9 mouse cellular contexts compared by ENCODE assay signal in the genomic region with DNA sequence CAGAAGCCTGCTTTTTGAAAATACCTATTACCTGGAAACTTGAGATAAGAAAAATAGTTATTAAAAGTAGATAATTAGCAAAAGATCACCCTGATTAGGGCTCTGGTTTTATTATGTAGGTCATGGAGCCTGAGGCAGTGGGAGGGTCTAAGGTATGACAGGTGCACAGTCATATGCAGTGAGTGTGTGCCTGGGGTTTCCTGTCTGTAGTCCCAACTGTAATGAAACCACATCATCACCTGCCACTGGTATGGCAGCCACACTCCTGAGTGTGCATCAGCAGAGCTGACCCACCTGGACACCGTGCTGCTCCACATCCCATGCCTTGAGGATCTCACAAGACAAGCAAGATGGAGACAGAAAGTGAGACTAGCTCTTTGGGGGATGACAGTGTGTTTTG. TPM values are rescaled to one million over a fixed set of nuclear protein-coding genes. Genes with fewer than 3 reads are reported as not detected.
DNase-seq lines count a peak whose midpoint lies in the region; ATAC-seq and TF ChIP-seq lines count a peak whose summit lies in the region.
"Had no signal": no experiment of that assay in that cellular context is flagged by ENCODE, and none has a peak within 500 bp of the region (broad histone marks: within the 10 kb centered on the region; RNA-seq: fewer than 3 reads in every experiment).

A gene (plus strand): TSS at position 351 of the 400 bp plus-strand sequence.

- intact Hi-C loops in heart, adult 2 months (cut with DNase I): no loop called here

- TF ChIP-seq CTCF in heart, adult 2 months (IDR thresholded peaks at IDR 0.05): no peak
- TF ChIP-seq CTCF in intestine, postnatal 0 days (IDR thresholded peaks at IDR 0.05; ENCODE audit: low read depth): no peak

- H3K4me1 ChIP-seq in heart, adult 2 months (ENCODE audit: control insufficient read depth, insufficient read depth, low read length): peaks cover 3% of the 10 kb centered on the region
- peaks cover 4% of the 10 kb centered on the region; the same call in 1 of the 2 replicates for H3K4me1 ChIP-seq in neural tube, embryonic 13.5 days (replicated peaks)
- no peaks in the 10 kb centered on the region for H3K4me1 ChIP-seq in intestine, postnatal 0 days (replicated peaks; ENCODE audit: control insufficient read depth, insufficient read depth, low read length)

- H3K36me3 ChIP-seq in heart, adult 2 months (ENCODE audit: control insufficient read depth, insufficient read depth, low read length): no peaks in the 10 kb centered on the region
- no peaks in the 10 kb centered on the region for H3K36me3 ChIP-seq in neural tube, embryonic 13.5 days
- no peaks in the 10 kb centered on the region for H3K36me3 ChIP-seq in intestine, postnatal 0 days (ENCODE audit: control insufficient read depth, insufficient read depth)

- no peak within 1 kb of the TSS for H3K4me3 ChIP-seq in heart, adult 2 months
- H3K4me3 ChIP-seq in neural tube, embryonic 13.5 days: no peak within 1 kb of the TSS
- H3K4me3 ChIP-seq in intestine, postnatal 0 days (ENCODE audit: low read depth, low read length): no peak within 1 kb of the TSS

- 94% methylated on average over 1 of the region's 1 CpGs for WGBS in heart, adult 2 months
- WGBS in neural tube, embryonic 13.5 days: 90% methylated on average over 1 of the region's 1 CpGs
- 97% methylated on average over 1 of the region's 1 CpGs for WGBS in intestine, postnatal 0 days

- TF ChIP-seq EP300 in heart, adult 2 months (IDR thresholded peaks at IDR 0.05; ENCODE audit: insufficient read depth, low read depth, low read length): no peak

- no peak for ATAC-seq in neural tube, embryonic 13.5 days (ENCODE audit: low read depth)
- no peak for ATAC-seq in intestine, postnatal 0 days
- ATAC-seq in cerebellum, adult (ENCODE audit: insufficient number of reproducible peaks, low FRiP score, low TSS enrichment): no peak
- ATAC-seq in megakaryocyte-erythroid progenitor cell, adult 5-6 weeks (replicated peaks; ENCODE audit: low FRiP score, low TSS enrichment, poor library complexity, severe bottlenecking): no peak

- no peak within 1 kb of the TSS for H3K27ac ChIP-seq in heart, adult 2 months
- H3K27ac ChIP-seq in neural tube, embryonic 13.5 days (replicated peaks): no peak within 1 kb of the TSS
- H3K27ac ChIP-seq in intestine, postnatal 0 days (ENCODE audit: low read depth, low read length): no peak within 1 kb of the TSS

- H3K79me2 ChIP-seq in heart, adult 2 months (replicated peaks; ENCODE audit: control insufficient read depth, insufficient read depth, low read length): peaks cover 2% of the 10 kb centered on the region; the same call in 1 of the 2 replicates

- H3K27me3 ChIP-seq in heart, adult 2 months (ENCODE audit: control insufficient read depth, insufficient read depth, low read length): no peaks in the 10 kb centered on the region
- no peaks in the 10 kb centered on the region for H3K27me3 ChIP-seq in neural tube, embryonic 13.5 days
- H3K27me3 ChIP-seq in intestine, postnatal 0 days (replicated peaks; ENCODE audit: control insufficient read depth, insufficient read depth, low read length): no peaks in the 10 kb centered on the region

- no peak for DNase-seq in heart, adult 2 months
- DNase-seq in heart, adult 9 months (ENCODE audit: low spot score in 2 of 2): no peak
- DNase-seq in neural tube, embryonic 10.5 days (ENCODE audit: extremely low spot score, low spot score): no peak
- no peak for DNase-seq in urinary bladder, postnatal 25 days (ENCODE audit: low spot score)
- DNase-seq: cerebellum, adult 11-12 months had no signal

- H3K9ac ChIP-seq in heart, adult 2 months (ENCODE audit: low read depth, low read length): no peak within 1 kb of the TSS
- no peak within 1 kb of the TSS for H3K9ac ChIP-seq in neural tube, embryonic 13.5 days
- no peak within 1 kb of the TSS for H3K9ac ChIP-seq in intestine, postnatal 0 days (ENCODE audit: low read depth, low read length)

- H3K9me3 ChIP-seq in neural tube, embryonic 13.5 days: no peaks in the 10 kb centered on the region
- H3K9me3 ChIP-seq in intestine, postnatal 0 days (ENCODE audit: control insufficient read depth): no peaks in the 10 kb centered on the region

- TF ChIP-seq POLR2A in heart, adult 2 months (IDR thresholded peaks at IDR 0.05; ENCODE audit: insufficient read depth, low read depth, low read length): no peak

- H3K4me2 ChIP-seq in neural tube, embryonic 13.5 days: no peak within 1 kb of the TSS
- H3K4me2 ChIP-seq in intestine, postnatal 0 days (replicated peaks; ENCODE audit: low read depth): no peak within 1 kb of the TSS

RNA-seq across cellular contexts. Expression of the gene that starts here (rescaled TPM):
- 10 to 100 TPM; 18.0 to 20.8 TPM for total RNA-seq in heart, adult 2 months (2021)
- 3.2 and 4.1 TPM in 2 replicates for polyA plus RNA-seq in heart, adult 2 months (2012; rRNA removed)
- polyA plus RNA-seq in neural tube, embryonic 13.5 days (2015; fragmentation: Nextera tagmentation; extraction: Ambion mirVana): 9.6 and 10.3 TPM in 2 replicates
- 17.2 and 18.1 TPM in 2 replicates for polyA plus RNA-seq in intestine, postnatal 0 days (2015; fragmentation: Nextera tagmentation; extraction: Ambion mirVana)
- total RNA-seq in megakaryocyte-erythroid progenitor cell, adult 5-6 weeks (2014; fragmentation: Nextera tagmentation): 0.24 and 0.59 TPM in 2 replicates
- 0.38 and 10.4 TPM in 2 replicates for total RNA-seq in megakaryocyte-erythroid progenitor cell, adult 5-6 weeks (2017)
